Mouse (Mus musculus) E14TG2a.4 (cell line): ENCODE measurements at regions not wholly inside any gene's neighbourhood (a gene's known extent, or its start where the extent isn't known, plus 50 kb on each side); places are given as distances from the start of the nearest gene placed in this dataset.

Experiments
- CTCF ChIP-seq: conservative IDR thresholded peaks from 2 replicates; pipeline ENCODE4 v1.5.1; 2014; ENCODE audit warnings: low read length
- POU5F1 ChIP-seq: IDR thresholded peaks from 2 replicates; pipeline ENCODE4 v1.6.1; 2014; ENCODE audit warnings: low read length, borderline replicate concordance

- TF ChIP-seq CTCF (no peak), POU5F1 (no peak)
These were observed 754.5 kb downstream of the Nedd1 start for GRCm38 (mm10) chr10:91967570-91968310.
